Mouse (Mus musculus) heart, adult 2 months (tissue): Measurements from ENCODE around the gene Hint1. TPM values are rescaled to one million over a fixed set of nuclear protein-coding genes. Genes with fewer than 3 reads are reported as not detected.

ENCODE experiments used
- DNase-seq, 2 experiments: peaks; one replicate each; pipeline ENCODE4 v3.0.0; 2021
- H3K27ac ChIP-seq: fragments of 200-600 bp; 2 replicates; pipeline ENCODE4 v1.8.1; 2022
- H3K27me3 ChIP-seq: fragments of 200-500 bp; 2 replicates; pipeline ENCODE4 v1.6.1; 2012; ENCODE audit warnings: mild to moderate bottlenecking, low read length, inconsistent platforms, mixed read lengths; ENCODE audit not compliant: control insufficient read depth, insufficient read depth
- H3K36me3 ChIP-seq: fragments of 200-500 bp; 2 replicates; pipeline ENCODE4 v1.6.1; 2012; ENCODE audit warnings: low read length, inconsistent platforms; ENCODE audit not compliant: control insufficient read depth, insufficient read depth
- H3K4me1 ChIP-seq: fragments of 200-500 bp; 2 replicates; pipeline ENCODE4 v1.6.1; 2011; ENCODE audit warnings: low read length; ENCODE audit not compliant: control insufficient read depth, insufficient read depth
- H3K4me3 ChIP-seq: fragments of 200-600 bp; 2 replicates; pipeline ENCODE4 v1.8.1; 2022
- H3K79me2 ChIP-seq: fragments of 200-500 bp; replicated peaks from 2 replicates; pipeline ENCODE4 v1.6.1; 2012; ENCODE audit warnings: mild to moderate bottlenecking, inconsistent platforms, low read length, moderate library complexity, mixed read lengths; ENCODE audit not compliant: control insufficient read depth, insufficient read depth
- H3K9ac ChIP-seq: fragments of 200-500 bp; 2 replicates; pipeline ENCODE4 v1.6.1; 2012; ENCODE audit warnings: low read depth, mild to moderate bottlenecking, control low read depth, inconsistent platforms, low read length, mixed read lengths
- CTCF ChIP-seq: fragments of 200-600 bp; IDR thresholded peaks from 2 replicates; pipeline ENCODE4 v1.8.1; 2022; ENCODE audit warnings: antibody characterized with exemption, mild to moderate bottlenecking, moderate library complexity
- EP300 ChIP-seq: fragments of 200-500 bp; IDR thresholded peaks from 2 replicates; pipeline ENCODE4 v1.6.1; 2011; ENCODE audit warnings: low read depth, low read length, control low read depth; ENCODE audit not compliant: insufficient read depth
- POLR2A ChIP-seq: fragments of 200-500 bp; IDR thresholded peaks from 2 replicates; pipeline ENCODE4 v1.6.1; 2011; ENCODE audit warnings: mild to moderate bottlenecking, low read depth, low read length, control low read depth; ENCODE audit not compliant: insufficient read depth
- WGBS: fragments of 180-500 bp; shearing (Covaris S2); methylation state at CpG from one replicate; pipeline ENCODE4 v1.1.7; 2018; 5-methylcytosine and 5-hydroxymethylcytosine counted together
- intact Hi-C: fragments of 180-260 bp; cut with DNase I; formaldehyde crosslinking; loops from one replicate; pipeline ENCODE4 v1.15.1; 2025
- polyA plus RNA-seq: library from polyadenylated mRNA; depleted of rRNA; stranded (reverse); fragments of >200 nt; gene quantifications from 2 replicates; pipeline ENCODE4 v1.2.3, GENCODE M21; 2012; rRNA removed
- total RNA-seq, 2 experiments: library from RNA; stranded (reverse); gene quantifications; 2 replicates each; pipeline ENCODE4 v1.2.3; 2021

Gene Hint1
- total and polyA plus RNA-seq, 3 experiments = 258 to 477 (median 297) TPM

- no peak for DNase-seq
- Histone ChIP-seq H3K9ac (no peak overlapping the region), H3K27me3 (no peaks in the 10 kb centered on the region), H3K27ac (peak overlapping the region; percentile 26; the same call in 1 of the 2 replicates), H3K79me2 (no peaks in the 10 kb centered on the region), H3K4me1 (no peaks in the 10 kb centered on the region; the same call in 1 of the 2 replicates), H3K4me3 (no peak overlapping the region), H3K36me3 (no peaks in the 10 kb centered on the region; the same call in none of the 2 replicates)
- no peak for TF ChIP-seq EP300
- TF ChIP-seq POLR2A = no peak
- no peak for TF ChIP-seq CTCF
- 64% methylated on average over 9 of the region's 9 CpGs for WGBS
- intact Hi-C loops = no loop called here
Measured at GRCm38 (mm10) chr11:54912503-54913316, 46.5 kb downstream of the Hint1 start.

GRCm38 (mm10) chr11:54913841-54914240 lies 47.7 kb downstream of the Hint1 start:
- Histone ChIP-seq H3K9ac (no peak overlapping the region), H3K4me1 (no peaks in the 10 kb centered on the region; the same call in 1 of the 2 replicates), H3K27me3 (no peaks in the 10 kb centered on the region), H3K27ac (no peak overlapping the region), H3K79me2 (no peaks in the 10 kb centered on the region), H3K36me3 (no peaks in the 10 kb centered on the region; the same call in none of the 2 replicates), H3K4me3 (no peak overlapping the region)
- peak in 1 of 2 experiments; percentile 50 for DNase-seq
- no peak for TF ChIP-seq POLR2A
- TF ChIP-seq EP300 = no peak
- TF ChIP-seq CTCF = peak; percentile 20; the same call in 1 of the 2 replicates
- intact Hi-C loops = no loop called here
- WGBS = 64% methylated on average over 5 of the region's 5 CpGs

- Histone ChIP-seq H3K27ac (no peak overlapping the region), H3K4me1 (no peaks in the 10 kb centered on the region; the same call in 1 of the 2 replicates), H3K9ac (no peak overlapping the region), H3K36me3 (no peaks in the 10 kb centered on the region; the same call in 1 of the 2 replicates), H3K4me3 (no peak overlapping the region), H3K27me3 (no peaks in the 10 kb centered on the region), H3K79me2 (no peaks in the 10 kb centered on the region)
- DNase-seq = no peak
- 90% methylated on average over 7 of the region's 7 CpGs for WGBS
- intact Hi-C loops = no loop called here
- TF ChIP-seq POLR2A (no peak), CTCF (no peak), EP300 (no peak)
Measured at GRCm38 (mm10) chr11:54917461-54917860, 51.3 kb downstream of the Hint1 start.

- H3K79me2 ChIP-seq = no peaks in the 10 kb centered on the region
- H3K4me3 ChIP-seq = no peak overlapping the region
- H3K4me1 ChIP-seq = no peaks in the 10 kb centered on the region; the same call in 1 of the 2 replicates
- H3K9ac ChIP-seq = no peak overlapping the region
- DNase-seq = no peak
- 92% methylated on average over 4 of the region's 4 CpGs for WGBS
- H3K27ac ChIP-seq = no peak overlapping the region
- no peaks in the 10 kb centered on the region; the same call in 1 of the 2 replicates for H3K36me3 ChIP-seq
- H3K27me3 ChIP-seq = no peaks in the 10 kb centered on the region
- intact Hi-C loops = no loop called here
- no peak for TF ChIP-seq POLR2A
- TF ChIP-seq CTCF = peak; percentile 58
Measured at GRCm38 (mm10) chr11:54918273-54918672, 52.1 kb downstream of the Hint1 start.

Other genes starting within 250 kb of the Hint1 start
- 10 to 100 TPM; 22.0 to 23.3 TPM for gene Cdc42se2, start 78.7 kb upstream of the Hint1 start, total RNA-seq
- 24.7 and 41.3 TPM in 2 replicates for gene Cdc42se2, start 78.7 kb upstream of the Hint1 start, polyA plus RNA-seq
- 10 to 100 TPM; 38.6 to 40.1 TPM for gene Lyrm7, start 5.5 kb upstream of the Hint1 start, total RNA-seq
- gene Lyrm7, start 5.5 kb upstream of the Hint1 start, polyA plus RNA-seq = 11.1 and 20.0 TPM in 2 replicates
- gene Gpx3, start 36.1 kb downstream of the Hint1 start, total RNA-seq = 100 to 1,000 TPM; 219 to 246 TPM
- gene Gpx3, start 36.1 kb downstream of the Hint1 start, polyA plus RNA-seq = 362 and 401 TPM in 2 replicates
- gene Tnip1, start 96.5 kb downstream of the Hint1 start, total RNA-seq = 10 to 100 TPM; 25.9 to 34.4 TPM
- 26.6 and 31.9 TPM in 2 replicates for gene Tnip1, start 96.5 kb downstream of the Hint1 start, polyA plus RNA-seq
- 100 to 1,000 TPM; 205 to 213 TPM for gene Anxa6, start 167.1 kb downstream of the Hint1 start, total RNA-seq
- 136 and 193 TPM in 2 replicates for gene Anxa6, start 167.1 kb downstream of the Hint1 start, polyA plus RNA-seq
- 1 to 10 TPM; 6.5 to 9.7 TPM for gene Ccdc69, start 211.7 kb downstream of the Hint1 start, total RNA-seq
- gene Ccdc69, start 211.7 kb downstream of the Hint1 start, polyA plus RNA-seq = 9.2 and 24.8 TPM in 2 replicates
- gene Gm2a, start 231.7 kb downstream of the Hint1 start, total RNA-seq = 10 to 100 TPM; 10.3 to 10.8 TPM
- 18.6 and 19.8 TPM in 2 replicates for gene Gm2a, start 231.7 kb downstream of the Hint1 start, polyA plus RNA-seq